Mouse (Mus musculus): ENCODE data around the gene Pax4. TPM values are rescaled to one million over a fixed set of nuclear protein-coding genes. Genes with fewer than 3 reads are reported as not detected.

Pax4 gene
- polyA plus RNA-seq, 1 experiment from 2014 or later, result not detected

DNA sequence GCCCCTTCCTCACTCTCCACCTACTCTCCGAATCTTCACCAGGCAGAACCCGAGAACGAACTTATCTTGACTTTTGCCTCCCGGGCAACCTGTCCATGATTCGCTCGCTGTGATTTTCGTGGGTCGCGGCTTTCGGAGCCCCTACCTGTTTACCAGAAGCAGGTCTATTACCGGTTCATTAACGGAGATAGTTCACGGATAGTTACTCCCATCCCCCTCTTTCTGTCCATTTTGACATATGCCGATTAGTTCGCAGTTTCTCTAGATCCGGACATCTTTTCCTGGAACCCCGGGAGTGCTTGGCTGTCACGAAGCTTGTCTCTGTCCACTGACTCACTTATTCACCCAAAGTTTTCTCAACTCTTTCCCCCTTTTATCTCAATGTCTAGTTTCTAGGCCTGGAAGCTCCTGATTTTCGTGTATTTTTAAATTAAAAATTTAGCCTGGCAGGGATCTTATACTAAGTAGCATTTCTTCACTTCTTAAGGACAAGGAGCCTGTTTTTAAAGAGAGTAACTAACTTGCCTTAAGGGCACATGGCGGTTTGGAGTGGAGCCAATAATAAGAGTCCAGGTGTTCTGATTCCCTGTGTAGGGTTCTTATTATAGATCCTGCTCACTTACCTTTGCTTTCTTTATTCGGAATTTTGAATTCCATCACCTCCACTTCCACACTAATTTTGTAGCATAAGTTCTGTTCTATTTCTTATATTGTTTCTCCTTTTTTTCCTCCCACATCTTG, 31.8 kb upstream of the Pax4 start:
- ATAC-seq (replicated peaks; ENCODE audit: insufficient number of reproducible peaks, low FRiP score, low TSS enrichment), result no peak
- Histone ChIP-seq H3K27me3 (ENCODE audit: control insufficient read depth, insufficient read depth, low read length) (no peaks in the 10 kb centered on the region), H3K4me1 (ENCODE audit: control insufficient read depth, insufficient read depth, low read length) (peaks cover 36% of the 10 kb centered on the region), H3K36me3 (ENCODE audit: control insufficient read depth, insufficient read depth, low read length) (no peaks in the 10 kb centered on the region), H3K9ac (ENCODE audit: low read depth, low read length) (peak overlapping the region; percentile 90), H3K9me3 (replicated peaks; ENCODE audit: control insufficient read depth, low read length) (no peaks in the 10 kb centered on the region), H3K4me2 (peak overlapping the region; percentile 83), H3K4me3 (ENCODE audit: low read depth, low read length) (peak overlapping the region; percentile 95), H3K27ac (ENCODE audit: low read depth, low read length) (peak overlapping the region; percentile 84)
- 5% methylated on average over 21 of the region's 21 CpGs for WGBS (ENCODE audit: insufficient replicate concordance)

DNA sequence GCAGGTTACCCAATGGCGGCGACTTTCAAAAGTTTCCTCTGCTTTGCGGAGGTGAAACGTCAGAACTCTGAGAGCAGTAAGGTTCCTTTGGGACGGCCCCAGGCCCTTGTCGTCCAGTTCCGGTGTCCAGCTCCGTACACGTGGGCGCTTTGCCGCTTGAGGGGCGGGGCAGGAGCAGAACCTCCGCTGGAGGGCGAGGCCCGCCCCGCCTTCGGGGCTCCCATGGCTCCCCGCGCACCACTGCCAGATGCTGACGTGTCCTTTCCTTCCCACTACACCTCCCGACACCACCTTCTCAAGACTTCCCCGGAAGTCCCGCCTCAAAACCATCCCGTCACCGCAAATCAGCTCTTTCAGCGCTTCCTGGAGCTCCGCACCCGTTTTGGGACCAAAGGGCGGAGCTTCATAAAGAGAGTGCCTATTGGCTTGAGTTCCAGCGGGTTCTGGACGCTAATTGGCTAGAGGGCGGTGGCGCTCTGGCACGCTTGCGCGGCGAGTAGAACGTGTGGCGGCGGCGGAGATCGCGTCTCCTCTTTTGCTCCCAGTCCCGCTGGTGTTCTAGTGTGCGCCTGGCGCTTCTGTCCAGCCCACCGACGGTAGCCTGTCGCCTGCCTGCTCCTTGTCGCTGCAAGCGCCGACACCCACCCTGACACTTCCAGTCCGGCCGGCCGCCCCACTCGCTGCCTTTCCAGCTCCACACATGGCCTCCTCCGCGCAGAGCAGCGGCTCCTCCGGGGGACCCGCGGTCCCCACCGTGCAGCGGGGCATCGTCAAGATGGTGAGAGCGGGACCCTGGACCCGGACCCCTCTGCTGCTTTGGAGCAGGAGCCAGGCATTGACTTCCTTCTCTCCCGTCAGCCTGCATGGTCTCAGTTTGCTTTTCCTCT, 31.0 kb upstream of the Pax4 start:
- Histone ChIP-seq H3K36me3 (ENCODE audit: control insufficient read depth, insufficient read depth, low read length) (no peaks in the 10 kb centered on the region), H3K9me3 (replicated peaks; ENCODE audit: control insufficient read depth, low read length) (no peaks in the 10 kb centered on the region), H3K4me2 (peak overlapping the region; percentile 86), H3K9ac (ENCODE audit: low read depth, low read length) (peak overlapping the region; percentile 90), H3K27me3 (ENCODE audit: control insufficient read depth, insufficient read depth, low read length) (no peaks in the 10 kb centered on the region), H3K4me1 (ENCODE audit: control insufficient read depth, insufficient read depth, low read length) (peaks cover 33% of the 10 kb centered on the region), H3K27ac (ENCODE audit: low read depth, low read length) (peak overlapping the region; percentile 84), H3K4me3 (ENCODE audit: low read depth, low read length) (peak overlapping the region; percentile 95)
- WGBS (ENCODE audit: insufficient replicate concordance), result under 1% methylated on average over 68 of the region's 68 CpGs
- peak; percentile 99 for ATAC-seq (replicated peaks; ENCODE audit: insufficient number of reproducible peaks, low FRiP score, low TSS enrichment)

DNA sequence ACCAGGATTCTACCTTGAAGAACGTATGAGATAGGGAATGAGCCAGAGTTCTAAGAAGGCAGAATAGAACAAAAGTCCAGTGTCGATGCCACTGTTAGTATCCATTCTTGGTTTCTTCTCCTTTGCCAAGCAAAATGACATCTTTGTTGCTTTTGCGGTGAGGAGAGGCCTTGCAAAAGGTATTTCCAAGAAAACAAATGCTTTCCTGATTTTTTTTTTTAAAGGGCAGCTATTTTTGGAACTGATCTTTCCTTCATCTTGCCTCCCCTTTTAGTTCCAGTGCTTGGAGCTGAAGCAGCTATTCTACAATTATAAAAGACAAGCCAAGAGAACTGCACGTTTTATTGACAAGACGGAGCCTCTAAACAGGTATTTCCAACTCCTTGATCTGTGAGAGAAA, 25.7 kb upstream of the Pax4 start, which contains the start of gene Snd1:
Gene Snd1 (plus strand): TSS at position 301 of the 400 bp plus-strand sequence.
- Histone ChIP-seq H3K36me3 (ENCODE audit: control insufficient read depth, insufficient read depth, low read length) (no peaks in the 10 kb centered on the region), H3K9me3 (replicated peaks; ENCODE audit: control insufficient read depth, low read length) (no peaks in the 10 kb centered on the region), H3K4me1 (ENCODE audit: control insufficient read depth, insufficient read depth, low read length) (no peaks in the 10 kb centered on the region), H3K9ac (ENCODE audit: low read depth, low read length) (no peak within 1 kb of the TSS), H3K27ac (ENCODE audit: low read depth, low read length) (no peak within 1 kb of the TSS), H3K4me2 (no peak within 1 kb of the TSS), H3K27me3 (ENCODE audit: control insufficient read depth, insufficient read depth, low read length) (no peaks in the 10 kb centered on the region), H3K4me3 (ENCODE audit: low read depth, low read length) (no peak within 1 kb of the TSS)
- WGBS (ENCODE audit: insufficient replicate concordance), result 72% methylated on average over 5 of the region's 5 CpGs
- ATAC-seq (replicated peaks; ENCODE audit: insufficient number of reproducible peaks, low FRiP score, low TSS enrichment), result no peak

DNA sequence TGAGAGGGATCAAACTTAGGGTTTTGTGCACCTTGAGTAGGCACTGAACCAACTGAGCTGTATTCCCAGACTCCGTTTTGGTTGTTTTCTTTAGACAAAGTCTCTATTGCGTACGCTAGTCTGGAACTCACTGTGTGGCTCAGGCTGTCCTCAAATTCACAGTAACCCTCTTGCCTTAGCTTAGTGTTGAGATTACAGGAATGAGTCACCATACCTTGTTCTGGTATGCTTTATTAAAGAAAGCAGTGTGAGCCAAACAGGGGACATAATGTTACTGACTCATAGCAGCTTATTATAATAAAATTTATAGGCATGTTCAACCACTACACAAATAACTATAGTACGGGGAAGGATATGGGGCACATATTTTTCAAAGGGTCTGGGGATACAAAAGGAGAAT, 25.1 kb upstream of the Pax4 start:
- H3K9me3 ChIP-seq (replicated peaks; ENCODE audit: control insufficient read depth, low read length), result no peaks in the 10 kb centered on the region
- no peak overlapping the region for H3K4me3 ChIP-seq (ENCODE audit: low read depth, low read length)

DNA sequence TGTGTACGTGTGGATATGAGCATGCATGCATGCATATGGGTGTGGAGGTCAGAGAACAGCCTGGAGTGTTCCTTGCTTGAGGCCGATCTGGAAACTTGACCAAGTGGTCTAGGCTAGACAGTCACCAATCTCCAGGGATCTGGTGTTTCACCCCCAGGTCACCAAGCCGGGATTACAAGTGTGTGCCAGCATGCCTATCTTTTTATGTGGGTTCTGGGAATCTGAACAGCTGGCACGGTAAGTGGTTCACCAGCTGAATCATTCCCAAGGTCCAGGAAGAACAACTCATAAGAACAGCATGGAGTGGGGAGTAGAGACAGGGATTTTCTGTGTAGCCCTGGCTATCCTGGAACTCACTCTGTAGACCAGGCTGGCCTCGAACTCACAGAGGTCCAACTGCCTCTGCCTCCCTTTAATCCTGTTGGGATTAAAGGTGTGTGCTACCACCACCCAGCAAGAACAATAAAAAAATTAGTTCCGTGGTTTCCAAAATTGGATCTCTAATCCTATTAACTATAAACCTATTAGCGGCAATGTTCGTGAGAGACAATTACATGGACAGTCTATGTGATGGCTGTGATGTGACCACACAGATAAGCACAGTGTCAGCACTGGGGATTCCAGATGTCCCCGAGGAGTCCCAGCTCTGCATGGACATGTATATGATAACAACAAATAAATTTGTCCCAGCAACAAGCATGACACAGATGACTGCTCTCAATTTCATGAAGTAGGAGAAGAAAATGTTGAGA, 22.3 kb upstream of the Pax4 start:
- H3K9ac ChIP-seq (ENCODE audit: low read depth, low read length), result no peak overlapping the region
- H3K9me3 ChIP-seq (replicated peaks; ENCODE audit: control insufficient read depth, low read length), result no peaks in the 10 kb centered on the region
- no peak overlapping the region for H3K27ac ChIP-seq (ENCODE audit: low read depth, low read length)
- no peak for ATAC-seq (replicated peaks; ENCODE audit: insufficient number of reproducible peaks, low FRiP score, low TSS enrichment)
- no peaks in the 10 kb centered on the region for H3K4me1 ChIP-seq (ENCODE audit: control insufficient read depth, insufficient read depth, low read length)
- H3K36me3 ChIP-seq (ENCODE audit: control insufficient read depth, insufficient read depth, low read length), result no peaks in the 10 kb centered on the region
- no peak overlapping the region for H3K4me2 ChIP-seq
- no peaks in the 10 kb centered on the region for H3K27me3 ChIP-seq (ENCODE audit: control insufficient read depth, insufficient read depth, low read length)
- no peak overlapping the region for H3K4me3 ChIP-seq (ENCODE audit: low read depth, low read length)
- 80% methylated on average over 9 of the region's 9 CpGs for WGBS (ENCODE audit: insufficient replicate concordance)

More for the DNA sequence above, 25.1 kb upstream of the Pax4 start:
- Histone ChIP-seq H3K4me1 (ENCODE audit: control insufficient read depth, insufficient read depth, low read length) (no peaks in the 10 kb centered on the region), H3K4me2 (no peak overlapping the region), H3K36me3 (ENCODE audit: control insufficient read depth, insufficient read depth, low read length) (no peaks in the 10 kb centered on the region), H3K27ac (ENCODE audit: low read depth, low read length) (no peak overlapping the region), H3K9ac (ENCODE audit: low read depth, low read length) (no peak overlapping the region), H3K27me3 (ENCODE audit: control insufficient read depth, insufficient read depth, low read length) (no peaks in the 10 kb centered on the region)
- no peak for ATAC-seq (replicated peaks; ENCODE audit: insufficient number of reproducible peaks, low FRiP score, low TSS enrichment)
- 73% methylated on average over 4 of the region's 4 CpGs for WGBS (ENCODE audit: insufficient replicate concordance)

DNA sequence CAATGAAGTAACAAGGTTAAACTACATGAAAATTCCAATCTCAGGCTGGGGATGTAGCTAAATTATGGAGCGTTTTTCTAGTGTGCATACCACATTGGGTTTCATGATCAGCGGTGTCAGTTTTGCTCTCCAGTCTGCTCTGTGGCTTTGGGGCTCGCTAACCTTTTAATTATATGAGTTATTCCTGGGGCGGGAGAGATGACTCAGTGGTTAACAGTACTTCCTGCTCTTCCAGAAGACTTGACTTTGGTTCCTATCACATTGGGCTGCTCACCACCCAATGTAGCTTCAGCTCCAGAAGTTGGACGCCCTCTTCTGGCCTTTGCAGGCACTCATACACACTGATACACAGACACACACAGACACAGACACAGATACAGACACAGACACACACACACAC, 21.5 kb upstream of the Pax4 start:
- 77% methylated on average over 5 of the region's 5 CpGs for WGBS (ENCODE audit: insufficient replicate concordance)
- no peaks in the 10 kb centered on the region for H3K36me3 ChIP-seq (ENCODE audit: control insufficient read depth, insufficient read depth, low read length)

DNA sequence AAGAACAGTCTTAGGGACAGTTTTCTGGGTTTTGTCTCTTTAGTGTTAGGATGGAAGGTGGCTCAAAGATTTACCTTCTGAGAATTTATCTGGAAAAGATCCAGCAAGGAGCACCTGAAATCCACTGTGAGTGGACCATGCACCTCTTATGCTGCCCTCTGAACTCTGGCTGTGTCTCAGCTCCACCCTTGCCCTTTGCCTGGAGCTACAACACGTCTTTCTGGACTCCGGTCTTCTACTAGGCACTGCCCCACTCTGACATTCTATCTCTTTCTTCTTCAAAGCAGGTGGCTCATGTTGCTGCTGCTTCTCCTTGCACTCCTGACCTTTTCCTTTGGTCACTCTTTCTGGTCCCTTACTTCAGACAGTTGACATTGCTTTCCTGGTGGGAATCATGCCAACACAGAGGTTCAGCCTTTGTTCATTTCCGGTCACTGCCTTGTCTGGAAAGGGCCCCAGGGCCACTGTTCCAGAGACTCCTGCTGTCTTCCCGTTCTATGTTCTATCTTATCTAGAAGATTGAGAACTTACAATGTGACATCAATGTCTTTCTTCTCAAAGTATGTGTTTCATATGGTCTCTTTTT, 21.0 kb upstream of the Pax4 start:
- WGBS (ENCODE audit: insufficient replicate concordance), result 66% methylated on average over 4 of the region's 4 CpGs
- H3K4me3 ChIP-seq (ENCODE audit: low read depth, low read length), result no peak overlapping the region
- no peaks in the 10 kb centered on the region for H3K36me3 ChIP-seq (ENCODE audit: control insufficient read depth, insufficient read depth, low read length)
- no peak overlapping the region for H3K27ac ChIP-seq (ENCODE audit: low read depth, low read length)
- H3K27me3 ChIP-seq (ENCODE audit: control insufficient read depth, insufficient read depth, low read length), result no peaks in the 10 kb centered on the region
- ATAC-seq (replicated peaks; ENCODE audit: insufficient number of reproducible peaks, low FRiP score, low TSS enrichment), result no peak
- H3K9ac ChIP-seq (ENCODE audit: low read depth, low read length), result no peak overlapping the region
- no peak overlapping the region for H3K4me2 ChIP-seq
- H3K4me1 ChIP-seq (ENCODE audit: control insufficient read depth, insufficient read depth, low read length), result no peaks in the 10 kb centered on the region
- H3K9me3 ChIP-seq (replicated peaks; ENCODE audit: control insufficient read depth, low read length), result no peaks in the 10 kb centered on the region

More for the DNA sequence above, 21.5 kb upstream of the Pax4 start:
- H3K27me3 ChIP-seq (ENCODE audit: control insufficient read depth, insufficient read depth, low read length), result no peaks in the 10 kb centered on the region
- no peak overlapping the region for H3K27ac ChIP-seq (ENCODE audit: low read depth, low read length)
- H3K4me1 ChIP-seq (ENCODE audit: control insufficient read depth, insufficient read depth, low read length), result no peaks in the 10 kb centered on the region
- no peak overlapping the region for H3K4me3 ChIP-seq (ENCODE audit: low read depth, low read length)
- no peak for ATAC-seq (replicated peaks; ENCODE audit: insufficient number of reproducible peaks, low FRiP score, low TSS enrichment)
- H3K4me2 ChIP-seq, result no peak overlapping the region
- no peaks in the 10 kb centered on the region for H3K9me3 ChIP-seq (replicated peaks; ENCODE audit: control insufficient read depth, low read length)
- no peak overlapping the region for H3K9ac ChIP-seq (ENCODE audit: low read depth, low read length)

DNA sequence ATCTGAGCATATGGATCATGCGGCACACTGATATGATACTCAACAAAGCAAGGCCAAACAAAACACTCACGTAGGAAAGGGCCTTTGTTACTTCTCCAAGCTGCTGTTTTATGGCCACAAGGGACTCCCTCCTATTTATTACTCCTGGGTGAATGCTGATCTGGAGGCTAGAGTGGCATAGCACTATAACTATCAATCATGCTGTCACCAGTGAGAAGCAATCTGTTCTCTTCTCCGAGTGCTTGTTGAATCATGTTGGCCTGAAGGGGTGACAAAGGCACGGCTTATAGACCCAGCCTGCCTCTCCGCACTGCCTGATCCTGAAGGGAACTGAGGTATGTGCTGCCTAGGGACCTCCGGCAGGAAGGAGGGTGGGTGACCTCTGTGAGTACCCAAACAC, 15.5 kb upstream of the Pax4 start:
- H3K4me2 ChIP-seq, result no peak overlapping the region
- no peaks in the 10 kb centered on the region for H3K9me3 ChIP-seq (replicated peaks; ENCODE audit: control insufficient read depth, low read length)
- H3K27ac ChIP-seq (ENCODE audit: low read depth, low read length), result no peak overlapping the region
- no peak overlapping the region for H3K4me3 ChIP-seq (ENCODE audit: low read depth, low read length)
- no peaks in the 10 kb centered on the region for H3K27me3 ChIP-seq (ENCODE audit: control insufficient read depth, insufficient read depth, low read length)
- no peak for ATAC-seq (replicated peaks; ENCODE audit: insufficient number of reproducible peaks, low FRiP score, low TSS enrichment)
- WGBS (ENCODE audit: insufficient replicate concordance), result 34% methylated on average over 6 of the region's 6 CpGs
- H3K4me1 ChIP-seq (ENCODE audit: control insufficient read depth, insufficient read depth, low read length), result no peaks in the 10 kb centered on the region
- H3K9ac ChIP-seq (ENCODE audit: low read depth, low read length), result no peak overlapping the region
- no peaks in the 10 kb centered on the region for H3K36me3 ChIP-seq (ENCODE audit: control insufficient read depth, insufficient read depth, low read length)

Measured in heart, embryonic 11.5 days (tissue).